In genomic region chr1:127278067-127278466, GRCm38 (mm10) we compare ENCODE assay signal across 21 mouse cellular contexts.
"Had no signal": no experiment of that assay in that cellular context is flagged by ENCODE, and none has a peak within 500 bp of the region (broad histone marks: within the 10 kb centered on the region; RNA-seq: fewer than 3 reads in every experiment).

No protein-coding gene starts in this region.

- ATAC-seq: midbrain, embryonic 13.5 days; midbrain, embryonic 16.5 days had no signal

- H3K27ac ChIP-seq: left cerebral cortex, adult 2 months; liver, embryonic 15.5 days; lung, embryonic 15.5 days; midbrain, embryonic 10.5 days; midbrain, embryonic 13.5 days; neural tube, embryonic 13.5 days had no signal

- H3K4me3 ChIP-seq: left cerebral cortex, adult 2 months; liver, embryonic 15.5 days; lung, embryonic 15.5 days; megakaryocyte, embryonic 14.5 days; midbrain, embryonic 10.5 days; midbrain, embryonic 13.5 days; myocyte; neural tube, embryonic 13.5 days had no signal

- H3K4me1 ChIP-seq: liver, embryonic 15.5 days; lung, embryonic 15.5 days; midbrain, embryonic 10.5 days; midbrain, embryonic 13.5 days; neural tube, embryonic 13.5 days had no signal

- DNase-seq: kidney, adult 18-20 months; kidney, adult 9 months; kidney, postnatal 14 days; kidney, postnatal 4 days; layer of hippocampus, adult 9-11 months; layer of hippocampus, postnatal 36 days; lung, adult 18-20 months; lung, postnatal 10 days; lung, postnatal 36 days; thymus, adult 18-20 months; thymus, postnatal 14 days; thymus, postnatal 4 days had no signal
